Mouse (Mus musculus): ENCODE results near the gene Zbtb6. TPM values are rescaled to one million over a fixed set of nuclear protein-coding genes. Genes with fewer than 3 reads are reported as not detected.
A peak's percentile ranks its signal among the peaks of the same experiment; 100 is the strongest.

The Zbtb6 gene
- total and polyA plus RNA-seq, 3 experiments = 5.3 to 8.7 TPM; not detected in 1

DNA sequence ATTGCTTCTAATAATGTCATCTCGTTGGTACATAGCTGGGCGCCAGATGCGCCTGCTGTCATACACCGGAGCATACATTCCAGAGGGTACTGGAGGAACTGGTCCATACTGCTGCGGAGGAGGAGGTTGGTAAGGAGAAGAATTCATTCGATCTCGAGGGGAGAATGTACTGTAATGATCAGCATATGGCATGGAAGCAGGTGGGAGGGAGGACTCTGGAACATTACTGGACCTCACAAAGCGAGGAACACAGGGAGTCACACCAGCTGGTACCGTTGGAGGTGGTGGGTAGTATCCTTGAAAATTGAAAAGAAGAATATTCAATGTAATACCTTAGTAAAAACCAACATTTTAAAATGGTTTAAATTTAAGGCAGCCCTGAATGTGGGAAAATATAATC is 60.0 kb downstream of the Zbtb6 start:
- TF ChIP-seq MAFK (IDR thresholded peaks at IDR 0.05; ENCODE audit: borderline replicate concordance, low read depth, low read length) (no peak), EP300 (IDR thresholded peaks at IDR 0.05; ENCODE audit: low read depth in 1 of 2, low read length in 2 of 2) (no peak), POLR2AphosphoS2 (IDR thresholded peaks at IDR 0.05; ENCODE audit: low read length) (no peak)
- Histone ChIP-seq H3K36me3 (ENCODE audit: control insufficient read depth in 1 of 2, insufficient read depth in 2 of 2, low read length in 2 of 2) (peaks cover 0 to 22% of the 10 kb centered on the region in 2 experiments; a peak in 2 of 4 replicates), H3K4me1 (ENCODE audit: control insufficient read depth in 1 of 2, insufficient read depth in 2 of 2, low read length in 2 of 2) (no peaks in the 10 kb centered on the region), H3K79me2 (ENCODE audit: control insufficient read depth, insufficient read depth, low read length, poor library complexity) (no peaks in the 10 kb centered on the region), H3K4me3 (ENCODE audit: control insufficient read depth in 1 of 2, insufficient read depth in 1 of 2, low read depth in 2 of 2, low read length in 2 of 2) (no peak overlapping the region), H3K9ac (ENCODE audit: control insufficient read depth, low read depth, low read length, poor library complexity, severe bottlenecking) (no peak overlapping the region), H3K27ac (ENCODE audit: control insufficient read depth, low read depth, low read length) (no peak overlapping the region), H3K27me3 (ENCODE audit: control insufficient read depth in 1 of 2, insufficient read depth in 2 of 2, low read length in 2 of 2) (no peaks in the 10 kb centered on the region), H3K9me3 (replicated peaks; ENCODE audit: insufficient read depth, low read length) (no peaks in the 10 kb centered on the region)
- DNase-seq (ENCODE audit: low read depth, low spot score) = no peak

- Histone ChIP-seq H3K36me3 (ENCODE audit: control insufficient read depth in 1 of 2, insufficient read depth in 2 of 2, low read length in 2 of 2) (peaks cover 17 to 30% of the 10 kb centered on the region in 2 experiments), H3K9ac (ENCODE audit: control insufficient read depth, low read depth, low read length, poor library complexity, severe bottlenecking) (no peak overlapping the region), H3K4me1 (ENCODE audit: control insufficient read depth in 1 of 2, insufficient read depth in 2 of 2, low read length in 2 of 2) (peaks cover 6 to 7% of the 10 kb centered on the region in 2 experiments), H3K79me2 (ENCODE audit: control insufficient read depth, insufficient read depth, low read length, poor library complexity) (no peaks in the 10 kb centered on the region), H3K27ac (ENCODE audit: control insufficient read depth, low read depth, low read length) (no peak overlapping the region), H3K4me3 (ENCODE audit: control insufficient read depth in 1 of 2, insufficient read depth in 1 of 2, low read depth in 2 of 2, low read length in 2 of 2) (no peak overlapping the region), H3K9me3 (replicated peaks; ENCODE audit: insufficient read depth, low read length) (no peaks in the 10 kb centered on the region), H3K27me3 (ENCODE audit: control insufficient read depth in 1 of 2, insufficient read depth in 2 of 2, low read length in 2 of 2) (no peaks in the 10 kb centered on the region)
- peak; percentile 82 for DNase-seq (ENCODE audit: low read depth, low spot score)
- TF ChIP-seq MYC (IDR thresholded peaks at IDR 0.05; ENCODE audit: low read depth, low read length) (peak; percentile 65), MAX (IDR thresholded peaks at IDR 0.05; ENCODE audit: low read length) (0 out of 2 replicates have a peak, but pooled peaks have one; percentile 19), EP300 (IDR thresholded peaks at IDR 0.05; ENCODE audit: low read depth in 1 of 2, low read length in 2 of 2) (no peak), ZC3H11A (IDR thresholded peaks at IDR 0.05; ENCODE audit: low read depth, low read length) (peak; percentile 41), KAT2A (conservative IDR thresholded peaks at IDR 0.05; ENCODE audit: low read depth, low read length) (no peak), BHLHE40 (IDR thresholded peaks at IDR 0.05; ENCODE audit: borderline replicate concordance, low read depth, low read length) (no peak), CTCF (IDR thresholded peaks at IDR 0.05 in 2 of 3, conservative IDR thresholded peaks at IDR 0.05 in 1 of 3; ENCODE audit: control insufficient read depth in 1 of 3, insufficient read depth in 1 of 3, low read depth in 2 of 3, low read length in 3 of 3, poor library complexity in 1 of 3, severe bottlenecking in 1 of 3) (peak; percentile 64 to 83 (median 69)), RAD21 (IDR thresholded peaks at IDR 0.05; ENCODE audit: low read depth, low read length) (peak; percentile 73), SMC3 (IDR thresholded peaks at IDR 0.05; ENCODE audit: low read depth, low read length) (peak; percentile 75), POLR2A (IDR thresholded peaks at IDR 0.05; ENCODE audit: control insufficient read depth in 1 of 2, insufficient read depth in 1 of 2, low read depth in 1 of 2, low read length in 2 of 2, poor library complexity in 1 of 2) (no peak)
These were observed 62.8 kb downstream of the Zbtb6 start for GRCm38 (mm10) chr2:37380189-37380588.

GRCm38 (mm10) chr2:37376018-37376417 is 67.0 kb downstream of the Zbtb6 start:
- Histone ChIP-seq H3K36me3 (ENCODE audit: control insufficient read depth in 1 of 2, insufficient read depth in 2 of 2, low read length in 2 of 2) (peaks cover 18 to 28% of the 10 kb centered on the region in 2 experiments), H3K79me2 (ENCODE audit: control insufficient read depth, insufficient read depth, low read length, poor library complexity) (no peaks in the 10 kb centered on the region), H3K9ac (ENCODE audit: control insufficient read depth, low read depth, low read length, poor library complexity, severe bottlenecking) (no peak overlapping the region), H3K9me3 (replicated peaks; ENCODE audit: insufficient read depth, low read length) (no peaks in the 10 kb centered on the region), H3K4me1 (ENCODE audit: control insufficient read depth in 1 of 2, insufficient read depth in 2 of 2, low read length in 2 of 2) (peaks cover 6 to 7% of the 10 kb centered on the region in 2 experiments), H3K27me3 (ENCODE audit: control insufficient read depth in 1 of 2, insufficient read depth in 2 of 2, low read length in 2 of 2) (no peaks in the 10 kb centered on the region), H3K27ac (ENCODE audit: control insufficient read depth, low read depth, low read length) (no peak overlapping the region), H3K4me3 (ENCODE audit: control insufficient read depth in 1 of 2, insufficient read depth in 1 of 2, low read depth in 2 of 2, low read length in 2 of 2) (no peak overlapping the region)
- peak; percentile 87 for DNase-seq (ENCODE audit: low read depth, low spot score)
- peak; percentile 49; the same call in 1 of the 2 replicates for TF ChIP-seq RCOR1 (IDR thresholded peaks at IDR 0.05; ENCODE audit: low read depth, low read length)
- TF ChIP-seq MAFK (IDR thresholded peaks at IDR 0.05; ENCODE audit: borderline replicate concordance, low read depth, low read length) = peak; percentile 41; the same call in 1 of the 2 replicates
- TF ChIP-seq TAL1 (IDR thresholded peaks at IDR 0.05; ENCODE audit: low read length) = no peak
- no peak for TF ChIP-seq MAZ (IDR thresholded peaks at IDR 0.05; ENCODE audit: low read depth, low read length)
- peak in 1 of 2 experiments; percentile 40; a peak in 1 of 4 replicates for TF ChIP-seq EP300 (IDR thresholded peaks at IDR 0.05; ENCODE audit: low read depth in 1 of 2, low read length in 2 of 2)
- TF ChIP-seq GATA1 (IDR thresholded peaks at IDR 0.05; ENCODE audit: low read depth, low read length) = peak; percentile 36; the same call in 1 of the 2 replicates
- no peak for TF ChIP-seq ZC3H11A (IDR thresholded peaks at IDR 0.05; ENCODE audit: low read depth, low read length)
- no peak for TF ChIP-seq SMC3 (IDR thresholded peaks at IDR 0.05; ENCODE audit: low read depth, low read length)
- peak; percentile 21; the same call in 1 of the 2 replicates for TF ChIP-seq GABPA (IDR thresholded peaks at IDR 0.05; ENCODE audit: low read depth, low read length)
- peak; percentile 30; the same call in 1 of the 2 replicates for TF ChIP-seq ZNF384 (IDR thresholded peaks at IDR 0.05; ENCODE audit: low read depth, low read length)
- TF ChIP-seq ETS1 (IDR thresholded peaks at IDR 0.05; ENCODE audit: low read depth, low read length) = peak; percentile 53; the same call in 1 of the 2 replicates
- 0 out of 2 replicates have a peak, but pooled peaks have one; percentile 36 for TF ChIP-seq SIN3A (IDR thresholded peaks at IDR 0.05; ENCODE audit: low read length)
- TF ChIP-seq TCF12 (IDR thresholded peaks at IDR 0.05; ENCODE audit: low read depth, low read length) = no peak
